Mouse (Mus musculus) myocyte (in vitro differentiated cells): ENCODE measurements around the gene 4930442H23Rik.

Source experiments
- CEBPB ChIP-seq: IDR thresholded peaks from 2 replicates; pipeline ENCODE4 v1.6.1; 2011; ENCODE audit warnings: mild to moderate bottlenecking, moderate library complexity; ENCODE audit not compliant: poor library complexity, insufficient read depth, severe bottlenecking
- MAX ChIP-seq: IDR thresholded peaks from one replicate; pipeline ENCODE4 v1.6.1; 2011; ENCODE audit warnings: low read depth, mild to moderate bottlenecking, control low read depth
- MYOD1 ChIP-seq, 3 experiments: IDR thresholded peaks; one replicate each; pipeline ENCODE4 v1.6.1; 2011; ENCODE audit warnings: control low read depth in 2 of 3, low read depth in 2 of 3, mild to moderate bottlenecking in 2 of 3, moderate library complexity in 1 of 3; ENCODE audit not compliant: insufficient read length in 2 of 3, control insufficient read depth in 1 of 3
- POLR2A ChIP-seq: IDR thresholded peaks from one replicate; pipeline ENCODE4 v1.6.1; 2011; ENCODE audit warnings: low read depth, mild to moderate bottlenecking, control low read depth, moderate library complexity; ENCODE audit not compliant: insufficient read length

GRCm38 (mm10) chr10:81136706-81137231 is 46.9 kb downstream of the 4930442H23Rik start:
- TF ChIP-seq MAX (no peak), CEBPB (no peak), POLR2A (peak; percentile 31), MYOD1 (IDR thresholded peaks at IDR 0.05; ENCODE audit: control insufficient read depth in 1 of 3, insufficient read length in 2 of 3, low read depth in 2 of 3) (no peak)
